Mouse (Mus musculus): Measurements from ENCODE around the gene Ate1. TPM values are rescaled to one million over a fixed set of nuclear protein-coding genes. Genes with fewer than 3 reads are reported as not detected.
"Not testable (repeated sequence)": the region's sequence is repeated elsewhere in the genome, so short reads cannot be mapped to it uniquely, and the experiment has no call there.

Gene Ate1
- polyA plus RNA-seq, 1 experiment: 13.7 TPM

GRCm38 (mm10) chr7:130426586-130426985, 93.6 kb downstream of the Ate1 start:
- Histone ChIP-seq H3K4me1 (ENCODE audit: control insufficient read depth, insufficient read depth, low read length) (no peaks in the 10 kb centered on the region), H3K4me3 (replicated peaks; ENCODE audit: control insufficient read depth, low read depth, low read length) (no peak overlapping the region), H3K27ac (ENCODE audit: control insufficient read depth, insufficient read depth, low read depth, low read length, poor library complexity) (no peak overlapping the region)
- 74% methylated on average over 5 of the region's 5 CpGs for WGBS
- TF ChIP-seq CTCF (IDR thresholded peaks at IDR 0.05; ENCODE audit: control insufficient read depth, insufficient read depth, low read length): no peak
- TF ChIP-seq POLR2A (IDR thresholded peaks at IDR 0.05; ENCODE audit: borderline replicate concordance, control insufficient read depth, low read depth, low read length): no peak

- no peak for TF ChIP-seq POLR2A (IDR thresholded peaks at IDR 0.05; ENCODE audit: borderline replicate concordance, control insufficient read depth, low read depth, low read length)
- no peak for TF ChIP-seq CTCF (IDR thresholded peaks at IDR 0.05; ENCODE audit: control insufficient read depth, insufficient read depth, low read length)
- H3K4me1 ChIP-seq (ENCODE audit: control insufficient read depth, insufficient read depth, low read length): no peaks in the 10 kb centered on the region
- no peak overlapping the region for H3K27ac ChIP-seq (ENCODE audit: control insufficient read depth, insufficient read depth, low read depth, low read length, poor library complexity)
- H3K4me3 ChIP-seq (replicated peaks; ENCODE audit: control insufficient read depth, low read depth, low read length): no peak overlapping the region
- 80% methylated on average over 2 of the region's 2 CpGs for WGBS
Measured at GRCm38 (mm10) chr7:130425991-130426390, 94.2 kb downstream of the Ate1 start.

- H3K4me1 ChIP-seq (ENCODE audit: control insufficient read depth, insufficient read depth, low read length): no peaks in the 10 kb centered on the region
- H3K4me3 ChIP-seq (replicated peaks; ENCODE audit: control insufficient read depth, low read depth, low read length): no peak overlapping the region
- WGBS: 82% methylated on average over 1 of the region's 1 CpGs
- TF ChIP-seq POLR2A (IDR thresholded peaks at IDR 0.05; ENCODE audit: borderline replicate concordance, control insufficient read depth, low read depth, low read length): no peak
- TF ChIP-seq CTCF (IDR thresholded peaks at IDR 0.05; ENCODE audit: control insufficient read depth, insufficient read depth, low read length): no peak
- H3K27ac ChIP-seq (ENCODE audit: control insufficient read depth, insufficient read depth, low read depth, low read length, poor library complexity): no peak overlapping the region
Measured at GRCm38 (mm10) chr7:130419961-130420360, 100.2 kb downstream of the Ate1 start.

GRCm38 (mm10) chr7:130407622-130408021, 112.5 kb downstream of the Ate1 start:
- H3K4me1 ChIP-seq (ENCODE audit: control insufficient read depth, insufficient read depth, low read length): no peaks in the 10 kb centered on the region
- WGBS: 90% methylated on average over 10 of the region's 10 CpGs
- no peak overlapping the region for H3K27ac ChIP-seq (ENCODE audit: control insufficient read depth, insufficient read depth, low read depth, low read length, poor library complexity)
- no peak overlapping the region for H3K4me3 ChIP-seq (replicated peaks; ENCODE audit: control insufficient read depth, low read depth, low read length)
- no peak for TF ChIP-seq CTCF (IDR thresholded peaks at IDR 0.05; ENCODE audit: control insufficient read depth, insufficient read depth, low read length)
- TF ChIP-seq POLR2A (IDR thresholded peaks at IDR 0.05; ENCODE audit: borderline replicate concordance, control insufficient read depth, low read depth, low read length): no peak

- 81% methylated on average over 2 of the region's 2 CpGs for WGBS
- TF ChIP-seq POLR2A (IDR thresholded peaks at IDR 0.05; ENCODE audit: borderline replicate concordance, control insufficient read depth, low read depth, low read length): no peak
- TF ChIP-seq CTCF (IDR thresholded peaks at IDR 0.05; ENCODE audit: control insufficient read depth, insufficient read depth, low read length): no peak
Measured at GRCm38 (mm10) chr7:130403346-130403745, 116.8 kb downstream of the Ate1 start.

GRCm38 (mm10) chr7:130394697-130395096, 125.5 kb downstream of the Ate1 start:
- Histone ChIP-seq H3K27ac (ENCODE audit: control insufficient read depth, insufficient read depth, low read depth, low read length, poor library complexity) (no peak overlapping the region), H3K4me1 (ENCODE audit: control insufficient read depth, insufficient read depth, low read length) (no peaks in the 10 kb centered on the region), H3K4me3 (replicated peaks; ENCODE audit: control insufficient read depth, low read depth, low read length) (no peak overlapping the region)
- WGBS: 91% methylated on average over 2 of the region's 2 CpGs
- no peak for TF ChIP-seq POLR2A (IDR thresholded peaks at IDR 0.05; ENCODE audit: borderline replicate concordance, control insufficient read depth, low read depth, low read length)

More at GRCm38 (mm10) chr7:130403346-130403745, 116.8 kb downstream of the Ate1 start:
- Histone ChIP-seq H3K4me1 (ENCODE audit: control insufficient read depth, insufficient read depth, low read length) (no peaks in the 10 kb centered on the region), H3K27ac (ENCODE audit: control insufficient read depth, insufficient read depth, low read depth, low read length, poor library complexity) (no peak overlapping the region), H3K4me3 (replicated peaks; ENCODE audit: control insufficient read depth, low read depth, low read length) (no peak overlapping the region)

- H3K4me1 ChIP-seq (ENCODE audit: control insufficient read depth, insufficient read depth, low read length); H3K4me3 ChIP-seq (replicated peaks; ENCODE audit: control insufficient read depth, low read depth, low read length); H3K27ac ChIP-seq (ENCODE audit: control insufficient read depth, insufficient read depth, low read depth, low read length, poor library complexity): not testable (repeated sequence)
- WGBS: 95% methylated on average over 1 of the region's 1 CpGs
Measured at GRCm38 (mm10) chr7:130390060-130390459, 130.1 kb downstream of the Ate1 start.

- 81% methylated on average over 3 of the region's 3 CpGs for WGBS
- no peak for TF ChIP-seq CTCF (IDR thresholded peaks at IDR 0.05; ENCODE audit: control insufficient read depth, insufficient read depth, low read length)
- no peak for TF ChIP-seq POLR2A (IDR thresholded peaks at IDR 0.05; ENCODE audit: borderline replicate concordance, control insufficient read depth, low read depth, low read length)
- Histone ChIP-seq H3K27ac (ENCODE audit: control insufficient read depth, insufficient read depth, low read depth, low read length, poor library complexity) (no peak overlapping the region), H3K4me3 (replicated peaks; ENCODE audit: control insufficient read depth, low read depth, low read length) (no peak overlapping the region), H3K4me1 (ENCODE audit: control insufficient read depth, insufficient read depth, low read length) (no peaks in the 10 kb centered on the region)
Measured at GRCm38 (mm10) chr7:130386308-130386707, 133.9 kb downstream of the Ate1 start.

- TF ChIP-seq CTCF (IDR thresholded peaks at IDR 0.05; ENCODE audit: control insufficient read depth, insufficient read depth, low read length) (no peak), POLR2A (IDR thresholded peaks at IDR 0.05; ENCODE audit: borderline replicate concordance, control insufficient read depth, low read depth, low read length) (no peak)
- 92% methylated on average over 8 of the region's 8 CpGs for WGBS
- Histone ChIP-seq H3K4me1 (ENCODE audit: control insufficient read depth, insufficient read depth, low read length) (no peaks in the 10 kb centered on the region), H3K4me3 (replicated peaks; ENCODE audit: control insufficient read depth, low read depth, low read length) (no peak overlapping the region), H3K27ac (ENCODE audit: control insufficient read depth, insufficient read depth, low read depth, low read length, poor library complexity) (no peak overlapping the region)
Measured at GRCm38 (mm10) chr7:130385732-130386294, 134.4 kb downstream of the Ate1 start.
